Mouse (Mus musculus) urinary bladder, postnatal 10 days (tissue): ENCODE data around the gene Rprm.

Experiments used
- DNase-seq: peaks from one replicate; pipeline ENCODE4 v3.0.0; 2022; ENCODE audit warnings: low spot score

Rprm gene

GRCm38 (mm10) chr2:54085430-54086087 lies at the start of gene Rprm:
Gene Rprm, minus strand, starts transcription at chr2:54085552.
- DNase-seq: peak; percentile 73

GRCm38 (mm10) chr2:54119305-54119704 lies 34.0 kb upstream of the Rprm start:
- DNase-seq: no peak

DNA sequence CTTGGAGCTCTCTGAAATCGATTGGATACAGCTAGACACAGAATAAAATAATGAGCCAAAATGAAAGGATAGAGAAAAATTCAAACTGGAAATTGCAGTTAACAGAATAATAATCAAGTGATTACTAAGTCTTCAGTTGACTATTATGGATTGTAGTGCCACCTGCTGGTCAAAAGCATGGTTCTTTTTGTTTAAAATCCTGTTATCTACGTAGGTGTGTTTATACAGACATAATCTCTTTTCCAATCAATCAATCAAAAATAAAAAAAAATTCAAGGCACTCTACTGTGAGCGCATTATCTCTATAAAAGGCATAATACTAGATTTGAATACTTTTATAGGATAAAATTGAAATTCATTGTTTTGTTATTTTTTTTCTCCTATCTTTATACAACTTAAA lies 33.5 kb upstream of the Rprm start:
- DNase-seq: no peak

- DNase-seq: no peak
These were observed 25.9 kb upstream of the Rprm start for GRCm38 (mm10) chr2:54111294-54111693.

DNA sequence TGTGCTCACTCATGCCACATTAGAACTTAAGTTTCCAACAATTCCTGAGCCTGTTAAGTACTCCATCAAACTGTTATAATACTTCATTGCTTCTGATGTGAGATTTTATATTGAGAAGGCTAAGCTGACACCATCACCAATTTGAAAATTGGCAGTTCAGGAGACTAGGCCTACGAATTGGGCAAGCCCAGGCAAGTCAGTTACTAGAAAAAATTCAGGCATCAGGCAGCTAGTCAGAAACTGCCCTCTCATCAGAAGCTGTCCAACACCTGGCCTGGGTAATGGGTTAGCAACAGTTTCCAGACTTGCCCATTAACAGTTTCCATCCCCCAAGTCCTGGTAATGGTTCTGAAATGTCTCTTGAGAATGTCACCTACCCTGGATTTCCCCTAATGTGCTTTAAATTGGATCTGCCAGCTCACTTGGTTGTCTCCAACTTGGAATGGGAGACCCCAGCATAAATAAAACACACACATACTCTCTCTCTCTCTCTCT lies 20.9 kb upstream of the Rprm start:
- no peak for DNase-seq

GRCm38 (mm10) chr2:54099939-54100338 lies 14.6 kb upstream of the Rprm start:
- DNase-seq: no peak

- DNase-seq: no peak
These were observed 7.3 kb upstream of the Rprm start for GRCm38 (mm10) chr2:54092616-54093015.

GRCm38 (mm10) chr2:54086254-54086653 lies 902 bp upstream of the Rprm start:
- no peak for DNase-seq

GRCm38 (mm10) chr2:54084737-54085429 lies 469 bp downstream of the Rprm start:
- no peak for DNase-seq

- no peak for DNase-seq
These were observed 1.3 kb downstream of the Rprm start for GRCm38 (mm10) chr2:54083861-54084736.

GRCm38 (mm10) chr2:54078961-54079360 lies 6.4 kb downstream of the Rprm start:
- DNase-seq: no peak

GRCm38 (mm10) chr2:54071526-54071925 lies 13.8 kb downstream of the Rprm start:
- no peak for DNase-seq

DNA sequence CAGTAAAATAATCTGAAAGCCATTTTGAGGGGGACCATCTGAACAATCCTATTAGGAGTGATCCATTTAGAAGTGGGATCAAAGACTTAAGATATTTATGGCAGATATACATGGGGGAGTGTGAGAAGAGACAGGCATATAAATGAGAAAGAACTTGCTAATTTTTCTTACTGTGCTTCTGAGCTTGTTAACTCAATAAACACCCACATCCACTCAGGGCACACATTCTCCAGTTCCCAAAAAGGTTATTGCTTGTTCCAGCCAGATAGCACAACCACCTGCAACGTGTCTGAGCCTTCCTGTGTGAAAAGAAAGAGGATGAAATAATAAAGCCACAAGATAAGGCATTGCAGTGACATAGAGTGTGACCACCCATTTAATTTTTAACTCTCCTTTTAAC lies 22.9 kb downstream of the Rprm start:
- DNase-seq: no peak

GRCm38 (mm10) chr2:54061039-54061438 lies 24.3 kb downstream of the Rprm start:
- DNase-seq: no peak
